Comparison of ENCODE assay signal across 32 mouse cellular contexts in genomic region chr10:88877421-88877820, GRCm38 (mm10). TPM values are rescaled to one million over a fixed set of nuclear protein-coding genes. Genes with fewer than 3 reads are reported as not detected.
DNase-seq lines count a peak whose midpoint lies in the region; ATAC-seq lines count a peak whose summit lies in the region.
"Had no signal": no experiment of that assay in that cellular context is flagged by ENCODE, and none has a peak within 500 bp of the region (broad histone marks: within the 10 kb centered on the region; RNA-seq: fewer than 3 reads in every experiment).

No protein-coding gene starts in this region.

- no peaks in the 10 kb centered on the region for H3K27me3 ChIP-seq in liver, embryonic 11.5 days (replicated peaks; ENCODE audit: control insufficient read depth, insufficient read depth, low read length)
- H3K27me3 ChIP-seq: embryonic facial prominence, embryonic 12.5 days; embryonic facial prominence, embryonic 15.5 days; heart, embryonic 12.5 days; heart, embryonic 15.5 days; hindbrain, embryonic 13.5 days; Patski had no signal

- H3K4me2 ChIP-seq in liver, embryonic 11.5 days, result no peak overlapping the region
- H3K4me2 ChIP-seq: embryonic facial prominence, embryonic 12.5 days; embryonic facial prominence, embryonic 15.5 days; heart, embryonic 12.5 days; heart, embryonic 15.5 days; hindbrain, embryonic 13.5 days had no signal

- no peak for ATAC-seq in liver, embryonic 11.5 days (replicated peaks; ENCODE audit: low FRiP score)
- ATAC-seq: CD4-positive, CD25-positive, alpha-beta regulatory T cell, adult 4 months; forebrain, embryonic 14.5 days; forebrain, postnatal 0 days; hindbrain, embryonic 16.5 days; Patski had no signal

- intact Hi-C loops in left cerebral cortex, postnatal 4 days (cut with DNase I), result no loop called here

- H3K36me3 ChIP-seq in liver, embryonic 11.5 days (ENCODE audit: control insufficient read depth, insufficient read depth, low read length), result no peaks in the 10 kb centered on the region
- H3K36me3 ChIP-seq: embryonic facial prominence, embryonic 12.5 days; embryonic facial prominence, embryonic 15.5 days; heart, embryonic 12.5 days; heart, embryonic 15.5 days; hindbrain, embryonic 10.5 days; hindbrain, embryonic 13.5 days had no signal

- H3K9me3 ChIP-seq in liver, embryonic 11.5 days (ENCODE audit: control insufficient read depth, low read length), result no peaks in the 10 kb centered on the region
- H3K9me3 ChIP-seq: embryonic facial prominence, embryonic 12.5 days; embryonic facial prominence, embryonic 15.5 days; heart, embryonic 12.5 days; heart, embryonic 15.5 days; hindbrain, embryonic 10.5 days; hindbrain, embryonic 13.5 days had no signal

- no peak overlapping the region for H3K4me3 ChIP-seq in liver, embryonic 11.5 days (ENCODE audit: low read depth, low read length)
- H3K4me3 ChIP-seq: embryonic facial prominence, embryonic 12.5 days; embryonic facial prominence, embryonic 15.5 days; heart, embryonic 12.5 days; heart, embryonic 15.5 days; hindbrain, embryonic 10.5 days; hindbrain, embryonic 13.5 days had no signal

- no peak overlapping the region for H3K27ac ChIP-seq in liver, embryonic 11.5 days (ENCODE audit: low read depth, low read length)
- H3K27ac ChIP-seq: embryonic facial prominence, embryonic 12.5 days; embryonic facial prominence, embryonic 15.5 days; heart, embryonic 15.5 days; hindbrain, embryonic 10.5 days; hindbrain, embryonic 13.5 days had no signal

- no peaks in the 10 kb centered on the region for H3K4me1 ChIP-seq in liver, embryonic 11.5 days (replicated peaks; ENCODE audit: control insufficient read depth, insufficient read depth, low read length)
- H3K4me1 ChIP-seq: embryonic facial prominence, embryonic 12.5 days; embryonic facial prominence, embryonic 15.5 days; heart, embryonic 12.5 days; heart, embryonic 15.5 days; hindbrain, embryonic 10.5 days; hindbrain, embryonic 13.5 days had no signal

- 72% methylated on average over 7 of the region's 7 CpGs for WGBS in liver, embryonic 11.5 days

- peak; percentile 4 to 25 for DNase-seq in left cerebral cortex, adult 9 months (ENCODE audit: low spot score in 2 of 2)
- no peak for DNase-seq in left cerebral cortex, postnatal 4 days
- peak; percentile 25 to 26 for DNase-seq in right cerebral cortex, adult 2 months (ENCODE audit: low spot score in 2 of 2)
- DNase-seq in right cerebral cortex, postnatal 14 days, result no peak
- DNase-seq in brain, adult 2 months (ENCODE audit: low read depth, low spot score), result peak; percentile 70
- no peak for DNase-seq in liver, embryonic 11.5 days (ENCODE audit: low spot score)
- DNase-seq in lung, postnatal 36 days, result no peak
- DNase-seq: adrenal gland, postnatal 10 days; adrenal gland, postnatal 36 days; cerebellum, adult 11 months; cerebellum, adult 2 months; cerebellum, adult 9-11 months; cerebellum, postnatal 25 days; forebrain, postnatal 0 days; gastrocnemius, postnatal 10 days; gastrocnemius, postnatal 36 days; heart, postnatal 10 days; heart, postnatal 36 days had no signal

- H3K9ac ChIP-seq in liver, embryonic 11.5 days (ENCODE audit: low read depth, low read length), result no peak overlapping the region
- H3K9ac ChIP-seq: embryonic facial prominence, embryonic 12.5 days; embryonic facial prominence, embryonic 15.5 days; forebrain, postnatal 0 days; heart, embryonic 12.5 days; heart, embryonic 15.5 days; hindbrain, embryonic 13.5 days had no signal

RNA-seq across cellular contexts. Expression of gene Slc5a8, which starts 8.4 kb away (rescaled TPM):
- total RNA-seq in left cerebral cortex, postnatal 4 days (2021), result under 1 TPM in 1 of 2 experiments, not detected in 1; 0.10 TPM
- 0.04 and 0.08 TPM in 2 replicates for polyA plus RNA-seq in liver, embryonic 11.5 days (2014; fragmentation: Nextera tagmentation; extraction: Ambion mirVana)
- total RNA-seq: common myeloid progenitor, adult 5-6 weeks; gastrocnemius, adult 18-20 months; gastrocnemius, postnatal 10 days; gastrocnemius, postnatal 36 days; granulocyte monocyte progenitor cell, adult 5-6 weeks; heart, adult 8-10 months; heart, postnatal 10 days; heart, postnatal 36 days had no signal
- polyA plus RNA-seq: hindbrain, embryonic 10.5 days had no signal

RNA-seq across cellular contexts. Expression of gene Utp20, which starts 50.8 kb away (rescaled TPM):
- 10 to 100 TPM; 26.3 to 28.5 TPM for total RNA-seq in left cerebral cortex, postnatal 4 days (2021)
- polyA plus RNA-seq in liver, embryonic 11.5 days (2014; fragmentation: Nextera tagmentation; extraction: Ambion mirVana), result 27.8 and 29.9 TPM in 2 replicates

Comparison
In these comparisons a context has a peak if more than half of its experiments do, and no peak if none do; other contexts are left out.
1. DNase-seq: peak in left cerebral cortex, adult 9 months (2 of 2), right cerebral cortex, adult 2 months (2 of 2) and brain, adult 2 months (single experiment); none in left cerebral cortex, postnatal 4 days (single experiment), right cerebral cortex, postnatal 14 days (single experiment), liver, embryonic 11.5 days (single experiment) and lung, postnatal 36 days (single experiment).